Mouse (Mus musculus) layer of hippocampus, adult 18-20 months (tissue): ENCODE data around the gene Alkbh2. TPM values are rescaled to one million over a fixed set of nuclear protein-coding genes. Genes with fewer than 3 reads are reported as not detected.

ENCODE experiments used
- DNase-seq, 2 experiments: peaks; one replicate each; pipeline ENCODE4 v3.0.0; 2022; ENCODE audit warnings: low spot score in 2 of 2
- total RNA-seq, 2 experiments: library from RNA; stranded (reverse); gene quantifications; 2 replicates each; pipeline ENCODE4 v1.2.3; 2021

Gene Alkbh2
- total RNA-seq, 2 experiments from 2014 or later: 4.6 TPM

- DNase-seq: no peak
Measured at GRCm38 (mm10) chr5:114101873-114102272, 26.1 kb downstream of the Alkbh2 start.

GRCm38 (mm10) chr5:114100390-114101099, 27.5 kb downstream of the Alkbh2 start:
- no peak for DNase-seq

- peak; percentile 94 to 96 for DNase-seq
Measured at GRCm38 (mm10) chr5:114099709-114100389, 28.2 kb downstream of the Alkbh2 start.

GRCm38 (mm10) chr5:114091057-114091807, 36.8 kb downstream of the Alkbh2 start, which contains the start of gene Svop:
Gene Svop, minus strand, starts transcription at chr5:114091570.
- DNase-seq: peak; percentile 80 to 81

GRCm38 (mm10) chr5:114090421-114091013, 37.5 kb downstream of the Alkbh2 start:
- no peak for DNase-seq

GRCm38 (mm10) chr5:114087875-114088480, 40.0 kb downstream of the Alkbh2 start:
- DNase-seq: no peak

GRCm38 (mm10) chr5:114085501-114085900, 42.5 kb downstream of the Alkbh2 start:
- DNase-seq: no peak

GRCm38 (mm10) chr5:114077009-114077408, 51.0 kb downstream of the Alkbh2 start:
- DNase-seq: no peak

Other genes starting within 250 kb of the Alkbh2 start
- 10 to 100 TPM; 88.6 to 88.7 TPM for gene Coro1c, start 219.5 kb downstream of the Alkbh2 start, total RNA-seq
- 10 to 100 TPM; 27.5 to 29.2 TPM for gene Ssh1, start 134.3 kb downstream of the Alkbh2 start, total RNA-seq
- not detected for gene Dao, start 124.5 kb downstream of the Alkbh2 start, total RNA-seq
- gene Usp30, start 62.8 kb downstream of the Alkbh2 start, total RNA-seq: 10 to 100 TPM; 39.9 to 42.2 TPM
- 100 to 1,000 TPM; 171 to 176 TPM for gene Svop, start 36.6 kb downstream of the Alkbh2 start, total RNA-seq
- 1 to 10 TPM; 2.0 to 2.6 TPM for gene Ung, start 2.2 kb upstream of the Alkbh2 start, total RNA-seq
- gene Acacb, start 18.3 kb upstream of the Alkbh2 start, total RNA-seq: 1 to 10 TPM; 6.4 to 6.5 TPM
- not detected for gene Foxn4, start 145.6 kb upstream of the Alkbh2 start, total RNA-seq
- gene Myo1h, start 160.9 kb upstream of the Alkbh2 start, total RNA-seq: 1 to 10 TPM; 3.6 to 3.7 TPM